11 mouse cellular contexts compared by ENCODE assay signal in genomic region chr6:72346261-72346660, GRCm38 (mm10). TPM values are rescaled to one million over a fixed set of nuclear protein-coding genes. Genes with fewer than 3 reads are reported as not detected.
DNase-seq lines count a peak whose midpoint lies in the region; ATAC-seq and TF ChIP-seq lines count a peak whose summit lies in the region.
"Had no signal": no experiment of that assay in that cellular context is flagged by ENCODE, and none has a peak within 500 bp of the region (broad histone marks: within the 10 kb centered on the region; RNA-seq: fewer than 3 reads in every experiment).

No protein-coding gene starts in this region.

- H3K4me2 ChIP-seq in lung, embryonic 14.5 days: peak overlapping the region; percentile 69; the same call in 1 of the 2 replicates
- peak overlapping the region; percentile 92 for H3K4me2 ChIP-seq in liver, embryonic 12.5 days
- no peak overlapping the region for H3K4me2 ChIP-seq in neural tube, embryonic 13.5 days

- ATAC-seq in lung, embryonic 14.5 days (ENCODE audit: insufficient read depth): no peak
- no peak for ATAC-seq in liver, embryonic 12.5 days
- no peak for ATAC-seq in neural tube, embryonic 13.5 days (ENCODE audit: low read depth)
- ATAC-seq in activated CD4-positive, CD25-positive, alpha-beta regulatory T cell, adult 4 months: no peak

- H3K9me3 ChIP-seq in lung, embryonic 14.5 days (ENCODE audit: low read depth, low read length): no peaks in the 10 kb centered on the region
- H3K9me3 ChIP-seq in liver, embryonic 12.5 days (replicated peaks): no peaks in the 10 kb centered on the region
- H3K9me3 ChIP-seq in neural tube, embryonic 13.5 days: no peaks in the 10 kb centered on the region
- H3K9me3 ChIP-seq: forebrain, embryonic 12.5 days had no signal

- peaks cover 34% of the 10 kb centered on the region for H3K36me3 ChIP-seq in lung, embryonic 14.5 days (ENCODE audit: insufficient read depth)
- H3K36me3 ChIP-seq in liver, embryonic 12.5 days: peaks cover 45% of the 10 kb centered on the region
- H3K36me3 ChIP-seq in neural tube, embryonic 13.5 days: peaks cover 28% of the 10 kb centered on the region

- H3K9ac ChIP-seq in lung, embryonic 14.5 days: no peak overlapping the region
- peak overlapping the region; percentile 96 for H3K9ac ChIP-seq in liver, embryonic 12.5 days
- no peak overlapping the region for H3K9ac ChIP-seq in neural tube, embryonic 13.5 days

- no peak for TF ChIP-seq CTCF in lung, embryonic 14.5 days (IDR thresholded peaks at IDR 0.05; ENCODE audit: low read depth)

- H3K27ac ChIP-seq in lung, embryonic 14.5 days (ENCODE audit: low read depth): no peak overlapping the region
- H3K27ac ChIP-seq in liver, embryonic 12.5 days: peak overlapping the region; percentile 93
- H3K27ac ChIP-seq in neural tube, embryonic 13.5 days (replicated peaks): no peak overlapping the region

- no peaks in the 10 kb centered on the region for H3K27me3 ChIP-seq in lung, embryonic 14.5 days (ENCODE audit: insufficient read depth, low read length)
- no peaks in the 10 kb centered on the region for H3K27me3 ChIP-seq in liver, embryonic 12.5 days (replicated peaks)
- H3K27me3 ChIP-seq in neural tube, embryonic 13.5 days: no peaks in the 10 kb centered on the region
- H3K27me3 ChIP-seq: forebrain, embryonic 12.5 days had no signal

- 75% methylated on average over 4 of the region's 4 CpGs for WGBS in lung, embryonic 14.5 days
- 62% methylated on average over 4 of the region's 4 CpGs for WGBS in liver, embryonic 12.5 days (ENCODE audit: insufficient replicate concordance)
- 88% methylated on average over 4 of the region's 4 CpGs for WGBS in neural tube, embryonic 13.5 days

- DNase-seq in cerebellum, adult 11-12 months: peak; percentile 25
- DNase-seq in cerebellum, postnatal 36 days: no peak
- DNase-seq in lung, embryonic 14.5 days: no peak
- DNase-seq in lung, adult 18-20 months: no peak
- no peak for DNase-seq in MN1 (ENCODE audit: low spot score)
- DNase-seq: heart, postnatal 10 days; spleen, adult 18-20 months had no signal

- 0 out of 2 replicates have a peak, but pooled peaks cover 6% of the 10 kb centered on the region for H3K4me1 ChIP-seq in lung, embryonic 14.5 days (ENCODE audit: insufficient read depth)
- H3K4me1 ChIP-seq in liver, embryonic 12.5 days: peaks cover 80% of the 10 kb centered on the region
- H3K4me1 ChIP-seq in neural tube, embryonic 13.5 days (replicated peaks): peaks cover 42% of the 10 kb centered on the region

- H3K4me3 ChIP-seq in lung, embryonic 14.5 days (ENCODE audit: low read depth, low read length): no peak overlapping the region
- peak overlapping the region; percentile 95 for H3K4me3 ChIP-seq in liver, embryonic 12.5 days
- peak overlapping the region; percentile 90; the same call in 1 of the 2 replicates for H3K4me3 ChIP-seq in neural tube, embryonic 13.5 days

RNA-seq across cellular contexts. Expression of gene 0610030E20Rik, which starts 0.9 kb away (rescaled TPM):
- 25.5 and 29.7 TPM in 2 replicates for polyA plus RNA-seq in lung, embryonic 14.5 days (2014; fragmentation: Nextera tagmentation; extraction: Ambion mirVana)
- 17.5 and 17.8 TPM in 2 replicates for polyA plus RNA-seq in liver, embryonic 12.5 days (2016; fragmentation: Nextera tagmentation; extraction: Ambion mirVana)
- polyA plus RNA-seq in neural tube, embryonic 13.5 days (2015; fragmentation: Nextera tagmentation; extraction: Ambion mirVana): 16.7 and 19.3 TPM in 2 replicates
- polyA plus RNA-seq in activated CD4-positive, CD25-positive, alpha-beta regulatory T cell, adult 4 months (2017; shearing (Covaris generic)): 10 to 100 TPM; 18.1 to 20.8 TPM

RNA-seq across cellular contexts. Expression of gene Usp39, which starts 1.3 kb away (rescaled TPM):
- polyA plus RNA-seq in lung, embryonic 14.5 days (2014; fragmentation: Nextera tagmentation; extraction: Ambion mirVana): 69.0 and 73.7 TPM in 2 replicates
- 68.0 and 72.6 TPM in 2 replicates for polyA plus RNA-seq in liver, embryonic 12.5 days (2016; fragmentation: Nextera tagmentation; extraction: Ambion mirVana)
- 46.6 and 47.2 TPM in 2 replicates for polyA plus RNA-seq in neural tube, embryonic 13.5 days (2015; fragmentation: Nextera tagmentation; extraction: Ambion mirVana)
- 10 to 100 TPM; 21.3 to 26.5 TPM for polyA plus RNA-seq in activated CD4-positive, CD25-positive, alpha-beta regulatory T cell, adult 4 months (2017; shearing (Covaris generic))

RNA-seq across cellular contexts. Expression of gene Tmem150a, which starts 9.0 kb away (rescaled TPM):
- polyA plus RNA-seq in lung, embryonic 14.5 days (2014; fragmentation: Nextera tagmentation; extraction: Ambion mirVana): 10.3 and 10.4 TPM in 2 replicates
- 32.2 and 33.1 TPM in 2 replicates for polyA plus RNA-seq in liver, embryonic 12.5 days (2016; fragmentation: Nextera tagmentation; extraction: Ambion mirVana)
- polyA plus RNA-seq in neural tube, embryonic 13.5 days (2015; fragmentation: Nextera tagmentation; extraction: Ambion mirVana): 16.5 and 21.4 TPM in 2 replicates
- polyA plus RNA-seq in activated CD4-positive, CD25-positive, alpha-beta regulatory T cell, adult 4 months (2017; shearing (Covaris generic)): under 1 TPM in 1 of 2 experiments, not detected in 1; 0.45 TPM

RNA-seq across cellular contexts. Expression of gene Rnf181, which starts 20.5 kb away (rescaled TPM):
- 105 and 116 TPM in 2 replicates for polyA plus RNA-seq in lung, embryonic 14.5 days (2014; fragmentation: Nextera tagmentation; extraction: Ambion mirVana)
- 80.0 and 83.0 TPM in 2 replicates for polyA plus RNA-seq in liver, embryonic 12.5 days (2016; fragmentation: Nextera tagmentation; extraction: Ambion mirVana)
- polyA plus RNA-seq in neural tube, embryonic 13.5 days (2015; fragmentation: Nextera tagmentation; extraction: Ambion mirVana): 140 and 148 TPM in 2 replicates
- polyA plus RNA-seq in activated CD4-positive, CD25-positive, alpha-beta regulatory T cell, adult 4 months (2017; shearing (Covaris generic)): 100 to 1,000 TPM; 110 TPM

RNA-seq across cellular contexts. Expression of gene Vamp5, which starts 34.0 kb away (rescaled TPM):
- 31.0 and 31.2 TPM in 2 replicates for polyA plus RNA-seq in lung, embryonic 14.5 days (2014; fragmentation: Nextera tagmentation; extraction: Ambion mirVana)
- 105 and 109 TPM in 2 replicates for polyA plus RNA-seq in liver, embryonic 12.5 days (2016; fragmentation: Nextera tagmentation; extraction: Ambion mirVana)
- 19.8 and 24.1 TPM in 2 replicates for polyA plus RNA-seq in neural tube, embryonic 13.5 days (2015; fragmentation: Nextera tagmentation; extraction: Ambion mirVana)
- polyA plus RNA-seq in activated CD4-positive, CD25-positive, alpha-beta regulatory T cell, adult 4 months (2017; shearing (Covaris generic)): 10 to 100 TPM; 62.3 to 81.8 TPM
